Mouse (Mus musculus): ENCODE data around the gene St6galnac5. TPM values are rescaled to one million over a fixed set of nuclear protein-coding genes. Genes with fewer than 3 reads are reported as not detected.

The St6galnac5 gene
- total and polyA plus RNA-seq, 3 experiments = 0.04 TPM; not detected in 2

- in situ Hi-C loops (cut with MboI; ENCODE audit: low pct_ligation_motif_present, low pct_unique_long_range_greater_than_20kb, low sequenced_read_pairs) = no loop called here
- no peaks in the 10 kb centered on the region for H3K36me3 ChIP-seq (replicated peaks in 1 of 2; ENCODE audit: control insufficient read depth in 1 of 2, insufficient read depth in 1 of 2, low read length in 1 of 2)
- no peak overlapping the region for H3K27ac ChIP-seq (ENCODE audit: insufficient read depth, low read depth)
- TF ChIP-seq USF1 (IDR thresholded peaks at IDR 0.05; ENCODE audit: low read depth, low read length) (peak; percentile 10; the same call in 1 of the 2 replicates), ZMIZ1 (IDR thresholded peaks at IDR 0.05; ENCODE audit: low read depth, low read length) (no peak), USF2 (conservative IDR thresholded peaks at IDR 0.05; ENCODE audit: low read depth, low read length) (peak; percentile 29; the same call in 1 of the 2 replicates), JUN (IDR thresholded peaks at IDR 0.05; ENCODE audit: insufficient read depth, low read depth, low read length) (no peak), NRF1 (IDR thresholded peaks at IDR 0.05; ENCODE audit: low read depth, low read length) (no peak)
- no peak overlapping the region for H3K9ac ChIP-seq (ENCODE audit: insufficient read depth, low read depth)
- H3K9me3 ChIP-seq (replicated peaks; ENCODE audit: low read length) = no peaks in the 10 kb centered on the region
- H3K4me2 ChIP-seq (ENCODE audit: insufficient read depth, low read depth, poor library complexity, severe bottlenecking) = no peak overlapping the region
- dilution Hi-C loops (cut with MboI; ENCODE audit: extremely low pct_ligation_motif_present, extremely low pct_unique_long_range_greater_than_20kb, low sequenced_read_pairs) = no loop called here
- H3K79me2 ChIP-seq (replicated peaks; ENCODE audit: control insufficient read depth, extremely low read depth, insufficient read depth, poor library complexity, severe bottlenecking) = no peaks in the 10 kb centered on the region
- no peak for DNase-seq (ENCODE audit: extremely low read depth)
- no peak overlapping the region for H3K4me3 ChIP-seq (replicated peaks in 1 of 3; ENCODE audit: low read depth in 2 of 3, low read length in 2 of 3, poor library complexity in 1 of 3)
- H3K27me3 ChIP-seq (replicated peaks) = no peaks in the 10 kb centered on the region
- H3K4me1 ChIP-seq (ENCODE audit: control insufficient read depth in 1 of 2, insufficient read depth in 2 of 2) = peaks cover 22 to 29% of the 10 kb centered on the region in 2 experiments
Observed at GRCm38 (mm10) chr3:152907087-152907486, 75.0 kb downstream of the St6galnac5 start.

- in situ Hi-C loops (cut with MboI; ENCODE audit: low pct_ligation_motif_present, low pct_unique_long_range_greater_than_20kb, low sequenced_read_pairs) (no loop called here), dilution Hi-C loops (cut with MboI; ENCODE audit: extremely low pct_ligation_motif_present, extremely low pct_unique_long_range_greater_than_20kb, low sequenced_read_pairs) (no loop called here)
- no peak for DNase-seq (ENCODE audit: extremely low read depth)
- Histone ChIP-seq H3K4me3 (replicated peaks in 1 of 3; ENCODE audit: low read depth in 2 of 3, low read length in 2 of 3, poor library complexity in 1 of 3) (no peak overlapping the region), H3K9ac (ENCODE audit: insufficient read depth, low read depth) (no peak overlapping the region), H3K9me3 (replicated peaks; ENCODE audit: low read length) (no peaks in the 10 kb centered on the region), H3K4me2 (ENCODE audit: insufficient read depth, low read depth, poor library complexity, severe bottlenecking) (no peak overlapping the region), H3K79me2 (replicated peaks; ENCODE audit: control insufficient read depth, extremely low read depth, insufficient read depth, poor library complexity, severe bottlenecking) (no peaks in the 10 kb centered on the region), H3K4me1 (ENCODE audit: control insufficient read depth in 1 of 2, insufficient read depth in 2 of 2) (peaks cover 15 to 19% of the 10 kb centered on the region in 2 experiments), H3K27ac (ENCODE audit: insufficient read depth, low read depth) (no peak overlapping the region), H3K27me3 (replicated peaks) (no peaks in the 10 kb centered on the region), H3K36me3 (replicated peaks in 1 of 2; ENCODE audit: control insufficient read depth in 1 of 2, insufficient read depth in 1 of 2, low read length in 1 of 2) (no peaks in the 10 kb centered on the region)
- no peak for TF ChIP-seq POLR2AphosphoS2 (IDR thresholded peaks at IDR 0.05; ENCODE audit: low read depth, low read length)
- no peak for TF ChIP-seq EP300 (IDR thresholded peaks at IDR 0.05; ENCODE audit: low read length)
- TF ChIP-seq PAX5 (IDR thresholded peaks at IDR 0.05; ENCODE audit: low read length) = no peak
- no peak for TF ChIP-seq ELF1 (IDR thresholded peaks at IDR 0.05; ENCODE audit: low read depth, low read length)
Observed at GRCm38 (mm10) chr3:152905800-152906199, 76.2 kb downstream of the St6galnac5 start.

GRCm38 (mm10) chr3:152905026-152905425, 77.0 kb downstream of the St6galnac5 start:
- Histone ChIP-seq H3K36me3 (replicated peaks in 1 of 2; ENCODE audit: control insufficient read depth in 1 of 2, insufficient read depth in 1 of 2, low read length in 1 of 2) (no peaks in the 10 kb centered on the region), H3K4me3 (replicated peaks in 1 of 3; ENCODE audit: low read depth in 2 of 3, low read length in 2 of 3, poor library complexity in 1 of 3) (no peak overlapping the region), H3K4me2 (ENCODE audit: insufficient read depth, low read depth, poor library complexity, severe bottlenecking) (no peak overlapping the region), H3K27ac (ENCODE audit: insufficient read depth, low read depth) (no peak overlapping the region), H3K4me1 (ENCODE audit: control insufficient read depth in 1 of 2, insufficient read depth in 2 of 2) (peaks cover 15 to 19% of the 10 kb centered on the region in 2 experiments), H3K9me3 (replicated peaks; ENCODE audit: low read length) (no peaks in the 10 kb centered on the region), H3K27me3 (replicated peaks) (no peaks in the 10 kb centered on the region), H3K79me2 (replicated peaks; ENCODE audit: control insufficient read depth, extremely low read depth, insufficient read depth, poor library complexity, severe bottlenecking) (no peaks in the 10 kb centered on the region), H3K9ac (ENCODE audit: insufficient read depth, low read depth) (no peak overlapping the region)
- TF ChIP-seq BHLHE40 (IDR thresholded peaks at IDR 0.05; ENCODE audit: low read depth, low read length) = peak; percentile 62; the same call in 1 of the 2 replicates
- TF ChIP-seq ETS1 (conservative IDR thresholded peaks at IDR 0.05; ENCODE audit: low read depth, low read length) = no peak
- in situ Hi-C loops (cut with MboI; ENCODE audit: low pct_ligation_motif_present, low pct_unique_long_range_greater_than_20kb, low sequenced_read_pairs) (no loop called here), dilution Hi-C loops (cut with MboI; ENCODE audit: extremely low pct_ligation_motif_present, extremely low pct_unique_long_range_greater_than_20kb, low sequenced_read_pairs) (no loop called here)
- DNase-seq (ENCODE audit: extremely low read depth) = no peak

Measured in CH12.LX (cell line).